Mouse (Mus musculus) lung, postnatal 0 days (tissue): ENCODE measurements around the gene Hoxa7. TPM values are rescaled to one million over a fixed set of nuclear protein-coding genes. Genes with fewer than 3 reads are reported as not detected.

ENCODE experiments used
- ATAC-seq: fragments of 200-750 bp; cut with Nextera tagmentation; 2 replicates; pipeline ENCODE4 v1.8.0; 2017; ENCODE audit warnings: moderate library complexity
- DNase-seq: peaks from one replicate; pipeline ENCODE4 v3.0.0-alpha.2; 2016; ENCODE audit warnings: low spot score
- H3K27ac ChIP-seq: fragments of 300-500 bp; sonication (generic); 2 replicates; pipeline ENCODE4 v1.5.1; 2014; ENCODE audit warnings: antibody characterized with exemption, mild to moderate bottlenecking, low read length, mixed read lengths
- H3K27me3 ChIP-seq: fragments of 300-500 bp; sonication (generic); replicated peaks from 2 replicates; pipeline ENCODE4 v1.6.1; 2014; ENCODE audit warnings: low read length, mixed read lengths; ENCODE audit not compliant: insufficient read depth
- H3K36me3 ChIP-seq: fragments of 300-500 bp; sonication (generic); 2 replicates; pipeline ENCODE4 v1.6.1; 2014; ENCODE audit warnings: low read length, mixed read lengths; ENCODE audit not compliant: insufficient read depth
- H3K4me1 ChIP-seq: fragments of 300-500 bp; sonication (generic); 2 replicates; pipeline ENCODE4 v1.6.1; 2014; ENCODE audit warnings: antibody characterized with exemption, low read depth, low read length, mixed read lengths; ENCODE audit not compliant: insufficient read depth
- H3K4me2 ChIP-seq: fragments of 300-500 bp; sonication (generic); replicated peaks from 2 replicates; pipeline ENCODE4 v1.6.1; 2014; ENCODE audit warnings: low read depth, mild to moderate bottlenecking, low read length, moderate library complexity, mixed read lengths
- H3K4me3 ChIP-seq: fragments of 300-500 bp; sonication (generic); 2 replicates; pipeline ENCODE4 v1.5.1; 2014; ENCODE audit warnings: low read depth, low read length
- H3K9ac ChIP-seq: fragments of 300-500 bp; sonication (generic); replicated peaks from 2 replicates; pipeline ENCODE4 v1.6.1; 2014; ENCODE audit warnings: low read depth, mild to moderate bottlenecking
- H3K9me3 ChIP-seq: fragments of 300-500 bp; sonication (generic); 2 replicates; pipeline ENCODE4 v1.6.1; 2016; ENCODE audit warnings: low read length, mixed read lengths
- CTCF ChIP-seq: IDR thresholded peaks from 2 replicates; pipeline ENCODE4 v1.5.1; 2016; ENCODE audit warnings: antibody characterized with exemption, mild to moderate bottlenecking
- EP300 ChIP-seq: IDR thresholded peaks from 2 replicates; pipeline ENCODE4 v1.6.1; 2016; ENCODE audit warnings: antibody characterized with exemption, mild to moderate bottlenecking, control low read depth
- WGBS: fragments of 180-500 bp; shearing (Covaris S2); extraction: QIAGEN DNeasy Blood & Tissue Kit; methylation state at CpG from one replicate; pipeline ENCODE4 v1.1.7; 2014; 5-methylcytosine and 5-hydroxymethylcytosine counted together
- polyA plus RNA-seq: library from polyadenylated mRNA; unstranded; fragments of >200 nt; fragmentation: Nextera tagmentation; extraction: Ambion mirVana; gene quantifications from 2 replicates; pipeline ENCODE4 v1.2.1, GENCODE M21; 2015

Hoxa7 gene
- polyA plus RNA-seq, 1 experiment from 2014 or later = 8.7 TPM

DNA sequence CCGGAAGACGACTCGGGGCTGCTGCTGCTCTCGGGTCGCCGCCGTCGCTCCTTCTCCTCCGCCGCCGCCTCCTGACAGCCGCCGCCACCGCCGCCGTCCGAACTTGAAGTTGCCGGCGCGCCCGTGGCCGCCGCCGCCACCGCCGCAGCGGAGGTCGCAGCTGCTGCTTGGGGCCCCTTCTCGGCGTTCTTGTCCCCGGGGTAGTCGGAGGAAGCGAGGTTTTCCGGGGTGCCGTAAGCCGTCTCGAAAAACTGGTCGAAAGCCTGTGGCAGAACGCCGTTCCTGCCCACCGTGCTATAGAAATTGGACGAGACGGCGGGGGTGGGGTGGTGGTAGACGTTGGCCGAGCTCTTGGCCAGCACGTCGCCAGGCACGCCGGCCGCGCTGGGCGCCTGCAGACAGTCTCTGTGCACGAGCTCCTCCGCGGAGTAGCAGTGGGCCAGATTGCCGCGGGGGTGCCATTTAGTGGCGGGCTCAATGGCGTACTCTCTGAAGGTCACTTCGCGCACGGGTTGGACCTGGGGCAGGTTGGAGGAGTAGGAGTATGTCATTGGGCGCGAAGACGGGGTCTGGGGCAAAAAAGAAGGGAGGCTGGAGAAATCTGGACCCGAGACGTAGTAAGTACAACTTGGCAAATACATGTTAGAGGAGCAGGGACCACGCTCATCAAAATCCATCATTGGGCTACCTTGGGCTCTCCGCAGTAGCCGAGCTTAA lies 23.5 kb upstream of the Hoxa7 start:
- Histone ChIP-seq H3K27me3 (peaks cover 95% of the 10 kb centered on the region), H3K9me3 (no peaks in the 10 kb centered on the region), H3K36me3 (no peaks in the 10 kb centered on the region), H3K27ac (no peak overlapping the region), H3K4me3 (no peak overlapping the region; the same call in 1 of the 2 replicates), H3K4me1 (no peaks in the 10 kb centered on the region; the same call in 1 of the 2 replicates), H3K9ac (no peak overlapping the region), H3K4me2 (0 out of 2 replicates have a peak overlapping the region, but pooled peaks have one; percentile 5)
- DNase-seq = no peak
- no peak for TF ChIP-seq CTCF
- no peak for TF ChIP-seq EP300
- under 1% methylated on average over 69 of the region's 71 CpGs for WGBS
- no peak for ATAC-seq

- Histone ChIP-seq H3K4me2 (0 out of 2 replicates have a peak overlapping the region, but pooled peaks have one; percentile 5), H3K9ac (no peak overlapping the region), H3K36me3 (no peaks in the 10 kb centered on the region), H3K27me3 (peaks cover 95% of the 10 kb centered on the region), H3K4me3 (no peak overlapping the region; the same call in 1 of the 2 replicates), H3K9me3 (no peaks in the 10 kb centered on the region), H3K27ac (no peak overlapping the region), H3K4me1 (no peaks in the 10 kb centered on the region; the same call in 1 of the 2 replicates)
- no peak for TF ChIP-seq CTCF
- TF ChIP-seq EP300 = no peak
- DNase-seq = no peak
- no peak for ATAC-seq
- WGBS = 3% methylated on average over 23 of the region's 23 CpGs
Measured at GRCm38 (mm10) chr6:52244471-52245039, 22.9 kb upstream of the Hoxa7 start.

DNA sequence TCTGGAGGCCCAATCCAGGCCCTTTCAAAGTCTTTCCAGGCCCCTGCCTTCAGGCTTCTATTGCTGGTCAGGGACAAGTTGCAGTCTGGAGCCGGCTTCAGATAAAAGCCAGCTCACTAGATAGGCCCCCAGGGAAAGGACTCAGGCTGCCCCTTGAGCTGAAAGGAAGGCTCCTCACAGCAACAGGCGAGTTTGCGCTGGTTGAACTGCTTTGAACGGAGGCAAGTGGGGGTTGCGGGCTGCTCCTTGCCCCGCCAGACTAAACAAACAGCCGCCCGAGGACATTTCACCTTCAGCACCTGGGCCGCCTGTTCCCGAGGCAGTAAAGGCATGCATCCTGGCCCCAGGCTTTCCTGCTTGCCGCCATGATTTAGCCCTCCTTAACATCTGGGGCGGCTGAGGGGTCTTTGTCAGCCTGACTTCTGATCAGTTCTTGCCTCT lies 22.0 kb upstream of the Hoxa7 start:
- Histone ChIP-seq H3K27ac (no peak overlapping the region), H3K27me3 (peaks cover 93% of the 10 kb centered on the region), H3K4me3 (no peak overlapping the region), H3K4me2 (no peak overlapping the region), H3K9ac (no peak overlapping the region), H3K36me3 (no peaks in the 10 kb centered on the region), H3K4me1 (no peaks in the 10 kb centered on the region; the same call in 1 of the 2 replicates), H3K9me3 (no peaks in the 10 kb centered on the region)
- no peak for ATAC-seq
- no peak for DNase-seq
- TF ChIP-seq CTCF (no peak), EP300 (no peak)
- 3% methylated on average over 12 of the region's 12 CpGs for WGBS

DNA sequence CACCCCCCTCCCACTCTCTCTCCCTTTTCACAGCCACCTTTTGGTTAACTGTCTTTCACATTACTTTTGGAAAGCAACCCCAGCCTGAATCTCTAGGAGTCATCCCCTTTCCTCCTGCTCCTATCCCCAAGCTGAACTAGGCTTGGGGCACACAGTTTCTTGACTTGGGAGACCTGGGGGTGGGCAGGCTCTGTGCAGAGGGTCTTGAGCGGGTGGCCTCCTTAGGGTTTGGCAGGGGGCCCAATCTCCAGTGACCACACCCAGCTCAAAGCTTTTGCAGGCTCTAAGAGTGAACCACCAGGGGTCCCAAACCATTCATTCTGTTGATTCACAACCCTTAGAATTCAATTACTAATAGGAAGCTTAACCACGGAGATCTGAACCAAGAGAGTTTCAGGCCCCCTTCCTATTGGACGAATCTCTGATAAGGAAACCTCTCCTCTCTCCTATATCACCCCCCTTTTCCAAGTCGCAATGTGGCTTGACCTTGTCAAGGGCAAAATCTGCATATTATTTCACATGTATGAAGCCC lies 21.2 kb upstream of the Hoxa7 start:
- TF ChIP-seq CTCF (no peak), EP300 (no peak)
- DNase-seq (no peak), ATAC-seq (no peak)
- WGBS = 4% methylated on average over 4 of the region's 4 CpGs
- H3K36me3 ChIP-seq = no peaks in the 10 kb centered on the region
- no peaks in the 10 kb centered on the region for H3K9me3 ChIP-seq
- no peaks in the 10 kb centered on the region; the same call in 1 of the 2 replicates for H3K4me1 ChIP-seq
- H3K27me3 ChIP-seq = peaks cover 93% of the 10 kb centered on the region
- H3K9ac ChIP-seq = no peak overlapping the region
- H3K4me2 ChIP-seq = no peak overlapping the region
- H3K4me3 ChIP-seq = no peak overlapping the region
- H3K27ac ChIP-seq = no peak overlapping the region

- peaks cover 98% of the 10 kb centered on the region for H3K27me3 ChIP-seq
- H3K9ac ChIP-seq = no peak overlapping the region
- ATAC-seq (no peak), DNase-seq (no peak)
- H3K4me3 ChIP-seq = no peak overlapping the region
- H3K4me1 ChIP-seq = no peaks in the 10 kb centered on the region; the same call in 1 of the 2 replicates
- H3K4me2 ChIP-seq = no peak overlapping the region
- no peak overlapping the region for H3K27ac ChIP-seq
- TF ChIP-seq EP300 (no peak), CTCF (no peak)
- WGBS = 9% methylated on average over 9 of the region's 9 CpGs
- no peaks in the 10 kb centered on the region for H3K36me3 ChIP-seq
- no peaks in the 10 kb centered on the region for H3K9me3 ChIP-seq
Measured at GRCm38 (mm10) chr6:52241001-52241621, 19.5 kb upstream of the Hoxa7 start.
